Mouse (Mus musculus) cerebellum, adult 2 months (tissue): ENCODE results near the gene Twf1.

ENCODE experiments used
- CTCF ChIP-seq: fragments of 200-500 bp; IDR thresholded peaks from 2 replicates; pipeline ENCODE4 v1.5.1; 2011; ENCODE audit warnings: low read depth, mild to moderate bottlenecking, control low read depth, low read length, moderate library complexity, borderline replicate concordance; ENCODE audit not compliant: insufficient read depth
- POLR2A ChIP-seq: fragments of 200-500 bp; IDR thresholded peaks from 2 replicates; pipeline ENCODE4 v1.6.1; 2011; ENCODE audit warnings: low read length, control low read depth, borderline replicate concordance; ENCODE audit not compliant: insufficient read depth

- TF ChIP-seq CTCF (no peak), POLR2A (no peak)
Observed at GRCm38 (mm10) chr15:94616036-94616435, 26.3 kb upstream of the Twf1 start.
